In genomic region chr1:134075532-134075931, GRCm38 (mm10) we compare ENCODE assay signal across 8 mouse cellular contexts. TPM values are rescaled to one million over a fixed set of nuclear protein-coding genes. Genes with fewer than 3 reads are reported as not detected.
DNase-seq lines count a peak whose midpoint lies in the region; ATAC-seq lines count a peak whose summit lies in the region.

No protein-coding gene starts in this region.

- peak overlapping the region; percentile 8; the same call in 1 of the 2 replicates for H3K9ac ChIP-seq in neural tube, embryonic 11.5 days (ENCODE audit: low read length)
- peak overlapping the region; percentile 94 for H3K9ac ChIP-seq in liver, embryonic 16.5 days (ENCODE audit: low read depth, low read length)

- H3K4me1 ChIP-seq in erythroblast, embryonic 14.5 days (ENCODE audit: control insufficient read depth) = peaks cover 82% of the 10 kb centered on the region
- peaks cover 35% of the 10 kb centered on the region for H3K4me1 ChIP-seq in neural tube, embryonic 11.5 days (ENCODE audit: control insufficient read depth, insufficient read depth, low read length)
- peaks cover 74% of the 10 kb centered on the region for H3K4me1 ChIP-seq in liver, embryonic 16.5 days (ENCODE audit: control insufficient read depth, low read depth, low read length)

- WGBS in neural tube, embryonic 11.5 days = 87% methylated on average over 8 of the region's 8 CpGs
- WGBS in liver, embryonic 16.5 days (ENCODE audit: insufficient replicate concordance) = 81% methylated on average over 8 of the region's 8 CpGs

- H3K27me3 ChIP-seq in erythroblast, embryonic 14.5 days (ENCODE audit: control insufficient read depth) = no peaks in the 10 kb centered on the region
- no peaks in the 10 kb centered on the region for H3K27me3 ChIP-seq in neural tube, embryonic 11.5 days (ENCODE audit: control insufficient read depth, insufficient read depth, low read length)
- H3K27me3 ChIP-seq in liver, embryonic 16.5 days (ENCODE audit: control insufficient read depth, insufficient read depth, low read depth, low read length) = no peaks in the 10 kb centered on the region

- no peak for DNase-seq in neural tube, embryonic 11.5 days (ENCODE audit: low spot score)
- DNase-seq in neural tube, embryonic 10.5 days (ENCODE audit: extremely low spot score, low spot score) = no peak
- DNase-seq in thymus, postnatal 14 days = peak; percentile 66
- DNase-seq in frontal cortex, postnatal 10 days (ENCODE audit: low spot score in 2 of 2) = no peak
- no peak for DNase-seq in spleen, adult 12 weeks (ENCODE audit: low spot score)

- peak overlapping the region; percentile 60 for H3K27ac ChIP-seq in neural tube, embryonic 11.5 days (ENCODE audit: low read depth, low read length)
- peak overlapping the region; percentile 95 for H3K27ac ChIP-seq in liver, embryonic 16.5 days (ENCODE audit: low read length)

- no peak for ATAC-seq in erythroblast, adult 5-6 weeks (replicated peaks; ENCODE audit: low FRiP score, poor library complexity, severe bottlenecking)
- no peak for ATAC-seq in neural tube, embryonic 11.5 days (ENCODE audit: insufficient read depth, low FRiP score, low TSS enrichment)
- no peak for ATAC-seq in liver, embryonic 16.5 days (ENCODE audit: low read depth)

- peaks cover 79% of the 10 kb centered on the region for H3K36me3 ChIP-seq in erythroblast, embryonic 14.5 days (ENCODE audit: control insufficient read depth)
- 0 out of 2 replicates have a peak, but pooled peaks cover 3% of the 10 kb centered on the region for H3K36me3 ChIP-seq in neural tube, embryonic 11.5 days (ENCODE audit: control insufficient read depth, insufficient read depth, low read length)
- peaks cover 29% of the 10 kb centered on the region for H3K36me3 ChIP-seq in liver, embryonic 16.5 days (ENCODE audit: control insufficient read depth, insufficient read depth)

- no peaks in the 10 kb centered on the region for H3K9me3 ChIP-seq in erythroblast, embryonic 14.5 days (ENCODE audit: control insufficient read depth, low read length)
- H3K9me3 ChIP-seq in neural tube, embryonic 11.5 days (ENCODE audit: control insufficient read depth, low read length) = no peaks in the 10 kb centered on the region
- no peaks in the 10 kb centered on the region for H3K9me3 ChIP-seq in liver, embryonic 16.5 days (replicated peaks; ENCODE audit: control insufficient read depth, low read length)

- H3K4me3 ChIP-seq in erythroblast, embryonic 14.5 days (replicated peaks) = peak overlapping the region; percentile 67
- H3K4me3 ChIP-seq in neural tube, embryonic 11.5 days (ENCODE audit: low read depth, low read length) = peak overlapping the region; percentile 70
- peak overlapping the region; percentile 83 for H3K4me3 ChIP-seq in liver, embryonic 16.5 days (ENCODE audit: low read depth, low read length)

- peak overlapping the region; percentile 46 for H3K4me2 ChIP-seq in neural tube, embryonic 11.5 days (ENCODE audit: low read depth)
- H3K4me2 ChIP-seq in liver, embryonic 16.5 days (ENCODE audit: low read depth, low read length) = peak overlapping the region; percentile 79

RNA-seq across cellular contexts. Expression of gene Btg2, which starts 3.4 kb away (rescaled TPM):
- 13.2 and 14.8 TPM in 2 replicates for polyA plus RNA-seq in erythroblast, embryonic 14.5 days (2012)
- 173 and 183 TPM in 2 replicates for total RNA-seq in erythroblast, adult 5-6 weeks (2015; ENCODE audit: low replicate concordance)
- 354 and 411 TPM in 2 replicates for total RNA-seq in erythroblast, adult 5-6 weeks (2017; ENCODE audit: low replicate concordance)
- polyA plus RNA-seq in neural tube, embryonic 11.5 days (2014; fragmentation: Nextera tagmentation; extraction: Ambion mirVana) = 97.9 and 110 TPM in 2 replicates
- polyA plus RNA-seq in liver, embryonic 16.5 days (2015; fragmentation: Nextera tagmentation; extraction: Ambion mirVana) = 107 and 109 TPM in 2 replicates

RNA-seq across cellular contexts. Expression of gene Chit1, which starts 35.5 kb away (rescaled TPM):
- not detected in 2 replicates for polyA plus RNA-seq in erythroblast, embryonic 14.5 days (2012)
- 1.3 and 2.9 TPM in 2 replicates for total RNA-seq in erythroblast, adult 5-6 weeks (2015; ENCODE audit: low replicate concordance)
- total RNA-seq in erythroblast, adult 5-6 weeks (2017; ENCODE audit: low replicate concordance) = 0.28 TPM in 1 of 2 replicates, not detected in the other
- polyA plus RNA-seq in neural tube, embryonic 11.5 days (2014; fragmentation: Nextera tagmentation; extraction: Ambion mirVana) = 0.15 TPM in 1 of 2 replicates, not detected in the other
- 0.19 and 0.20 TPM in 2 replicates for polyA plus RNA-seq in liver, embryonic 16.5 days (2015; fragmentation: Nextera tagmentation; extraction: Ambion mirVana)

RNA-seq across cellular contexts. Expression of gene Fmod, which starts 38.5 kb away (rescaled TPM):
- polyA plus RNA-seq in erythroblast, embryonic 14.5 days (2012) = not detected in 2 replicates
- not detected in 2 replicates for total RNA-seq in erythroblast, adult 5-6 weeks (2015; ENCODE audit: low replicate concordance)
- not detected in 2 replicates for total RNA-seq in erythroblast, adult 5-6 weeks (2017; ENCODE audit: low replicate concordance)
- polyA plus RNA-seq in neural tube, embryonic 11.5 days (2014; fragmentation: Nextera tagmentation; extraction: Ambion mirVana) = 16.0 and 16.7 TPM in 2 replicates
- 2.2 and 3.3 TPM in 2 replicates for polyA plus RNA-seq in liver, embryonic 16.5 days (2015; fragmentation: Nextera tagmentation; extraction: Ambion mirVana)
